Mouse (Mus musculus) spleen, adult 12 weeks (tissue): Measurements from ENCODE around the gene Rmdn2.
A peak's percentile ranks its signal among the peaks of the same experiment; 100 is the strongest.

ENCODE experiments used
- DNase-seq: peaks from one replicate; pipeline ENCODE4 v3.0.0; 2022; ENCODE audit warnings: low spot score

The Rmdn2 gene

GRCm38 (mm10) chr17:79708168-79708567 lies 96.5 kb downstream of the Rmdn2 start:
- no peak for DNase-seq

DNA sequence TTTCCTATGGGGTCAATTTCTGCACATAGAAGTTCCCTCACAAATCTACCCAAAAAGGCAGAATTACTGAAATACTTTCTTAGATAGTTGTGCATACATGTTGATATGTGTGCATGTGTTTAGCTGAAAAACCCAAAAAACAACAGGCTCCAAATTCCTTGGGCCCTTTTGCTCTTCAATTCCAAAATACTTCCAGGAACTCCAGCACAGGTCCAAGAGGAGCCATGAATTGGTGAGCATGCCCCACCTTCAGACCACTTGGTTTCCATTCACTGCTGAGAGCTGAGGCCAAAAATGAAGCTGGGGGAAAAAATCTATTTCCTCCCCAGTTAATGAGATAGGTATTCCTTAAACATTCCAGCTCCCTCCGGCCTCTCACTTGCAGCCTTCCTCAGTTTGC lies 98.1 kb downstream of the Rmdn2 start:
- DNase-seq, result no peak

DNA sequence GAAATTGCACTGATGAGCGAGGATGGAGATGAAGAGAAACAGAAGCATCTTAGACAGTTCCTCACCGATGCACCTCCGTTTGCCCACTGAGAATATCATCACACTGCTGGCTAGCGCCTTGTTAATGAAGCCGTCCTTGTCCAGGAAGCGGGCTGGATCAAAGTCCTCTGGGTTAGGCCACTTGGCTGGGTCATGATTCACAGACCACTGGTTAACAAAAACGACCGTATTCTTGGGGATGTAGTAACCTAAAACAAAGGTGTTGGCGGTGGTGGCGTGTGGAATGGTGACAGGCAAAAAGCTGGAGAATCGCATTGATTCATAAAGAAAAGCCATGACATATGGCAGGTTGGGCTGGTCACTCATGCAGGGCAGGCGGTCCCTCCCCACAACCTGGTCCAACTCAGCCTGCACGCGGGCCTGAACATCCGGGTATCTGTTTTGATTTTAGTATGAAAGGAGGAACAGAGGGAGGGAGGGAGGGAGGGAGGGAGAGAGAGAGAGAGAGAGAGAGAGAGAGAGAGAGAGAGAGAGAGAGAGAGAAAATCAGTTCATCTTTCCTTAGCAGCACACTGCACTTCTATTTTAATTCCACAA lies 98.7 kb downstream of the Rmdn2 start:
- DNase-seq, result no peak

- DNase-seq, result no peak
Measured at GRCm38 (mm10) chr17:79711944-79712343, 100.3 kb downstream of the Rmdn2 start.

DNA sequence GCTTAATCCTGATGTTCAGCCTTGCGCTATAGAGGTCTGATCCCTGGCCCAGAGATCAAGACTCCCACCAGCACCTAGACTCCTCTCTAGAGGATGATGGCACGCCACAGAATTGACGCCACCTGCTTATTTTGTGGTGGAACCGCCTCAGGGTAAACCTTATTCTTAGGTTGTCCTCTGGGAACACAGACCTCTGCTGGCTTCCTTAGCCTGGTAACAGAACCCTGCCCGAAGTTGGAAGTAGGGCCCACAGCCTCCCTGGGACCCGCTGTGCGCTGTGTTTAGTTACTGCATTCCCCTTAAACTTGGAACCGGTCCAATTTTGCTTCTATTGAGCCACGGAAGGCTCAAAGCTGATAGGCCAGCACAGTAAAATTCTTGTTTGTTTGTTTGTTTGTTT lies 100.9 kb downstream of the Rmdn2 start:
- DNase-seq, result no peak

GRCm38 (mm10) chr17:79713276-79713642 lies 101.6 kb downstream of the Rmdn2 start:
- DNase-seq, result no peak

- DNase-seq, result no peak
Measured at GRCm38 (mm10) chr17:79713643-79714367, 102.1 kb downstream of the Rmdn2 start.

GRCm38 (mm10) chr17:79714368-79714895 lies 102.8 kb downstream of the Rmdn2 start:
- no peak for DNase-seq

DNA sequence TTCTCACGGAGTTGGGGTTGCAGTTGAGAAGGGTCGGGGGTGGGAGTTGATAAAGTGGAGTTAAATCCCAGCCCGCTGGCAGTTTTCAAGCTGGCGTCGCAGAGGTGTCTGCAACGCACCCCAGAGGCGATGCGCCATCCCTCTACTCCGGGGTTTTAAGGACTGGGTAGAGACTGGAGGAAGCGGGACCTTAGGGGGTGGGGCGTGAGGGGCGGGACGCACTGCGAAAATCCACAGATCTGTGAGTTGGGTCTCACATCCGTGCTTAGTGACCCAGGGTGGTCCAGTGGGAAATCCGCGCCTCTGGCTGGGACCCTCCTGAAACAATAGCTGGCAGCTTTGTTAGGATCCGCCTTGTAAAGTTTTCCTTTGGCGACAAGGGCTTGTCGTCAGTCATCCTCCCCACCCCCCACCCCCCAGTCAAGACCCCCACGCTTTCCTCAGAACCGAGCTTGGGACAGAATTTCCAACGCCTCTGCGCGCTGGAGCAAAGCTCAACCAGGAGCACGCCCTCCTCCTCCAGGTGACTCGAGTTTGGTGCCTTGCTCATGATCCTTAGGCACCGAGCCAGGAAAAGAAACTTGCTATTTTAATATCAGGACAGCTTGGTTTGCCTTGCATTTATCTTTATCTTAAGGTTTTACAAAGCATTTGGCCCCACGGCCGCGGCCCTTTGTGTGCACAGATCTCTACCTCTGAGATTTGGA lies 103.4 kb downstream of the Rmdn2 start, which contains the start of gene Cyp1b1:
TSS of gene Cyp1b1 (minus strand) at position 131 of the 707 bp plus-strand sequence.
- no peak for DNase-seq

- peak; percentile 41 for DNase-seq
Measured at GRCm38 (mm10) chr17:79715649-79716143, 104.0 kb downstream of the Rmdn2 start.

DNA sequence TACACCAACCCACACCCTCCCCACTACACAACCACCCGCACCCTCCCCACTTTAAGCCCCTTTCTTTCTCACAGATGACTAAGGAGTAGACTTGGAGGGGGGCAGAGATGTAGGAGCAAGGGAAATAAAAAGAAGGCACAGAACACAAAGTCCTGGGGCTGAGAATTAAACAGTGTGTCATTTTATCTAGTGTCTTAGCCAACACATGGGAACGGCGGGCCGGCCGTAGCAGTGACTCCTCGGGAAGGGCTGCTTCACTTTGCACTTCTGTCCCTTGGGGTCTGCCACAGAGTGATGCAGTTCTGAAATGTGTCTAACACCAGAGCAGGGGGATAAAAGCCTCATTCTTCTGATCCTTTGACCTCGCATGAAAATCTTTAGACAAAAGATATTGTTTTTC lies 109.0 kb downstream of the Rmdn2 start:
- DNase-seq, result no peak

- no peak for DNase-seq
Measured at GRCm38 (mm10) chr17:79726613-79727012, 115.0 kb downstream of the Rmdn2 start.

DNA sequence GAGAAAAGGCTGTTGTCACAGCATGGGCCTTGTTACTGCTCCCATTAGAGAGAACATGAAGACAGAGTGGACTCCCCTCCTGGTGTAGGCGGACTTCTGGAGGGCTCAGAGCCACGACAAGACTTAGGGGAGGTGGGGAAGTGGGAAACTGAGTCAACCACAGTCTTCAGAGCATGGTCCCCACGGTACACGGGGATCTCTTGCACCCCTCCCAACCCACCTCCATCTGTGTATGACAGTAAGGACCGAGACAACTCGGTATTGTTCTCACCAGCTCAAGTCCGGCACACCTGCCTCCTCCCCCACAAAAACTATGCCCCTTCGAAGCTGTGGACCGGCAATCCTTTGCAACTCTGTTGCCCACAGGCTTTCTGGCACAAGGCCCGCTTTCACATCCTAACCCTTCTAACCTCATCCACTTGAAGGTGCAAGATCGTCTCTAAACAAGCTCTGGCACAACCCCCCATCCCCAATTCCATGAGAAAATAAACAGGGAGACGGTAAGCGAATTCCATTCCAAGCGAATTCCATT lies 116.5 kb downstream of the Rmdn2 start:
- DNase-seq, result no peak

GRCm38 (mm10) chr17:79728585-79729503 lies 117.2 kb downstream of the Rmdn2 start:
- no peak for DNase-seq

DNA sequence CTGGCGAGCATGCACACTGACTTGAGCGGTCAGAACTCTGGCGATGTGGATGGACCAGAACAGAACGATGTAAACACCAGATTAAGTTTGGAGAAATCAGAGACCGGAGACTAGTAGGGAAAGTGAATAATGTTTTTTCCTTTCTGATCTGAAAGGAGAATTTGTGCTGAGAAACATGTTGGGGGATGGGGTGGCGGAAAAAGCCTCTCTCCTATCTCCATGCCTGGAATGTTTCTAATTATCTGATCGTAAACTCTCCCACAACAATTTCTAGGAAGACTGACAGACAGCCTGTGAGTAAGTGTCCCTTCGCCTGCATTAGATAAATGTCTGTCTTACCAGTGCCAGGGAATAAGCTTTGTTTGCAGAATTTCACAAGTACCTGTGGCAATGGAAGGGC lies 119.3 kb downstream of the Rmdn2 start:
- DNase-seq, result no peak

DNA sequence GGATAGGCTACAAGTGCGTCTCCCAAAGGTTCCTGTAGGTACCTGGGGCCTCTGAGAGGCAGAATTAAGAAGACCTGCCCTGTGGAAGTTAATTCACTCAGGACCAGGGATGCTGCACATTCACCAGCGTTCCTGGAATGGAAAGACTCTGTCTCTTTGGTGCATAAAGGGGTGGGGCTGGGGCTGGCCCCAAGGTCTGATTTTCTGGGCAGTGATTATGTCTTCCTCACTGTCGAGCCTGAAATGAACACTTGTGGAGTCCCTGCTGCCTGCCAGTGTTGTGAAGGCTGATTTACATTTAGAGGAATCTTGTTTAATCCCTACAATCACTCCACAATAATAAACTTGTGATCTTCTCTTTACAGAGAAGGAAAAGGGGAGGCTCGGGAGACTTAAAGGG lies 121.4 kb downstream of the Rmdn2 start:
- DNase-seq, result no peak

DNA sequence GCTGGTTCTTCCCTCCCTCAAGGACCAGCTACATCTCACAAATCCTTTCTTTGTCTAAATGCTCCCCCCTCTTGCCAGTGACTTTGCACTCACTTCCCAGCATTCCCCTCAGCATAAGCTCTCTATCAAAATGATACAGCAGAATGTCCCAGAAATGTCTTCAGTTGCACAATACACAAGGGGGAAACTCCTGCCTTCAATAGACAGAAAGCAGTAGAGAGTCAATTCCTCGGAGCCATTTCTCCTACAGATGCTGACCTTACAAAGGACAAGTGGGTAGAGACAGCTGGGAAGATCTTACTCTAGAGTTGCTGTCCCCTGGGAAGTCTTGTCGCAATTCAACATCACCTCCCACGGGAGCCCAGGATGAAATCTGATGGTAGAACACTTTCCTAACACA lies 125.9 kb downstream of the Rmdn2 start:
- no peak for DNase-seq

GRCm38 (mm10) chr17:79738847-79739498 lies 127.3 kb downstream of the Rmdn2 start:
- no peak for DNase-seq

GRCm38 (mm10) chr17:79742635-79743034 lies 131.0 kb downstream of the Rmdn2 start:
- no peak for DNase-seq
